Mouse (Mus musculus) cerebellum, adult (tissue): ENCODE results near the gene Ms4a18.

Experiments
- ATAC-seq: cut with Nextera tagmentation; 2 replicates; pipeline ENCODE4 v1.9.2; 2017; ENCODE audit warnings: mild to moderate bottlenecking, moderate library complexity, mixed read lengths; ENCODE audit not compliant: insufficient number of reproducible peaks, low FRiP score, low TSS enrichment

Gene Ms4a18

GRCm38 (mm10) chr19:10985889-10986288 lies 31.9 kb downstream of the Ms4a18 start:
- ATAC-seq = no peak

GRCm38 (mm10) chr19:10984551-10984950 lies 33.3 kb downstream of the Ms4a18 start:
- ATAC-seq = no peak

GRCm38 (mm10) chr19:10983146-10983545 lies 34.7 kb downstream of the Ms4a18 start:
- no peak; the same call in 1 of the 2 replicates for ATAC-seq

GRCm38 (mm10) chr19:10980210-10980609 lies 37.6 kb downstream of the Ms4a18 start:
- no peak for ATAC-seq

- ATAC-seq = peak; percentile 75
Observed at GRCm38 (mm10) chr19:10979184-10980168, 38.4 kb downstream of the Ms4a18 start.

GRCm38 (mm10) chr19:10976318-10976717 lies 41.5 kb downstream of the Ms4a18 start:
- ATAC-seq = no peak

- ATAC-seq = no peak
Observed at GRCm38 (mm10) chr19:10975187-10975586, 42.6 kb downstream of the Ms4a18 start.

GRCm38 (mm10) chr19:10974238-10974865 lies 43.5 kb downstream of the Ms4a18 start, which contains the start of gene Ms4a10:
Gene Ms4a10 (minus strand): TSS chr19:10974670.
- ATAC-seq = no peak

- ATAC-seq = no peak
Observed at GRCm38 (mm10) chr19:10973187-10973586, 44.6 kb downstream of the Ms4a18 start.

GRCm38 (mm10) chr19:10972660-10973059 lies 45.2 kb downstream of the Ms4a18 start:
- no peak for ATAC-seq

- ATAC-seq = no peak
Observed at GRCm38 (mm10) chr19:10970457-10970856, 47.4 kb downstream of the Ms4a18 start.

- no peak for ATAC-seq
Observed at GRCm38 (mm10) chr19:10968578-10968977, 49.3 kb downstream of the Ms4a18 start.

GRCm38 (mm10) chr19:10965721-10966120 lies 52.1 kb downstream of the Ms4a18 start:
- no peak for ATAC-seq

- ATAC-seq = no peak
Observed at GRCm38 (mm10) chr19:10959978-10960346, 57.9 kb downstream of the Ms4a18 start.

- peak; percentile 61; the same call in 1 of the 2 replicates for ATAC-seq
Observed at GRCm38 (mm10) chr19:10959085-10959977, 58.5 kb downstream of the Ms4a18 start.

GRCm38 (mm10) chr19:10952021-10952939 lies 65.6 kb downstream of the Ms4a18 start:
- ATAC-seq = no peak

- no peak for ATAC-seq
Observed at GRCm38 (mm10) chr19:10949558-10949957, 68.3 kb downstream of the Ms4a18 start.

GRCm38 (mm10) chr19:10949112-10949511 lies 68.7 kb downstream of the Ms4a18 start, which contains the start of gene Ccdc86:
Gene Ccdc86 (minus strand): TSS chr19:10949266.
- peak; percentile 98 for ATAC-seq

GRCm38 (mm10) chr19:10948416-10948815 lies 69.4 kb downstream of the Ms4a18 start:
- no peak for ATAC-seq
